1 mouse cellular context compared by ENCODE assay signal in genomic region chr8:124721862-124722515, GRCm38 (mm10).
TF ChIP-seq lines count a peak whose summit lies in the region.

Gene Ttc13 (minus strand): TSS chr8:124721983.
Gene Arv1 (plus strand): TSS chr8:124722139.

TF ChIP-seq in myocyte, 11 proteins besides CTCF, POLR2A, EP300 and RAD21 (continued from another document):
- no peak for TF ChIP-seq CEBPB (IDR thresholded peaks at IDR 0.05; ENCODE audit: insufficient read depth, poor library complexity, severe bottlenecking)
